Mouse (Mus musculus) megakaryocyte-erythroid progenitor cell, adult 5-6 weeks (primary cell): ENCODE results near the gene Pqlc2. TPM values are rescaled to one million over a fixed set of nuclear protein-coding genes. Genes with fewer than 3 reads are reported as not detected.

Experiments
- total RNA-seq, 2 experiments: library from RNA; stranded (forward) in 1 of 2; stranded (reverse) in 1 of 2; fragments of 200-1000, 215-1000 nt in 1 of 2; fragments of >200 nt in 1 of 2; fragmentation: Nextera tagmentation in 1 of 2; gene quantifications; 2 replicates each; pipeline ENCODE4 v1.2.3; 2014 to 2017

Gene Pqlc2
- total RNA-seq, 2 experiments from 2014 or later, result 2.3 to 4.0 TPM

Other genes with a start within 250 kb of the Pqlc2 start
- not detected in 2 replicates for gene Htr6, start 235.1 kb downstream of the Pqlc2 start, total RNA-seq (2014; fragmentation: Nextera tagmentation)
- not detected in 2 replicates for gene Htr6, start 235.1 kb downstream of the Pqlc2 start, total RNA-seq (2017)
- not detected in 2 replicates for gene Nbl1, start 217.7 kb downstream of the Pqlc2 start, total RNA-seq (2014; fragmentation: Nextera tagmentation)
- not detected in 2 replicates for gene Nbl1, start 217.7 kb downstream of the Pqlc2 start, total RNA-seq (2017)
- 461 and 512 TPM in 2 replicates for gene Minos1, start 179.6 kb downstream of the Pqlc2 start, total RNA-seq (2014; fragmentation: Nextera tagmentation)
- 209 and 264 TPM in 2 replicates for gene Minos1, start 179.6 kb downstream of the Pqlc2 start, total RNA-seq (2017)
- gene Capzb, start 117.8 kb downstream of the Pqlc2 start, total RNA-seq (2014; fragmentation: Nextera tagmentation), result 216 and 230 TPM in 2 replicates
- 90.1 and 113 TPM in 2 replicates for gene Capzb, start 117.8 kb downstream of the Pqlc2 start, total RNA-seq (2017)
- 32.1 and 33.8 TPM in 2 replicates for gene Akr7a5, start within 50 bp of the Pqlc2 start, total RNA-seq (2014; fragmentation: Nextera tagmentation)
- gene Akr7a5, start within 50 bp of the Pqlc2 start, total RNA-seq (2017), result 8.8 and 14.8 TPM in 2 replicates
- gene Mrto4, start 41.9 kb upstream of the Pqlc2 start, total RNA-seq (2014; fragmentation: Nextera tagmentation), result 200 and 273 TPM in 2 replicates
- 118 and 136 TPM in 2 replicates for gene Mrto4, start 41.9 kb upstream of the Pqlc2 start, total RNA-seq (2017)
- gene Emc1, start 41.9 kb upstream of the Pqlc2 start, total RNA-seq (2014; fragmentation: Nextera tagmentation), result 30.4 and 34.5 TPM in 2 replicates
- 23.9 and 55.9 TPM in 2 replicates for gene Emc1, start 41.9 kb upstream of the Pqlc2 start, total RNA-seq (2017)
- 164 and 201 TPM in 2 replicates for gene Ubr4, start 41.9 kb upstream of the Pqlc2 start, total RNA-seq (2014; fragmentation: Nextera tagmentation)
- gene Ubr4, start 41.9 kb upstream of the Pqlc2 start, total RNA-seq (2017), result 78.1 and 79.4 TPM in 2 replicates
- 0.35 and 0.37 TPM in 2 replicates for gene Iffo2, start 219.8 kb upstream of the Pqlc2 start, total RNA-seq (2014; fragmentation: Nextera tagmentation)
- gene Iffo2, start 219.8 kb upstream of the Pqlc2 start, total RNA-seq (2017), result 0.23 and 0.34 TPM in 2 replicates